Mouse (Mus musculus) limb, embryonic 14.5 days (tissue): ENCODE data around the gene Npas2. TPM values are rescaled to one million over a fixed set of nuclear protein-coding genes. Genes with fewer than 3 reads are reported as not detected.

Experiments used
- ATAC-seq: fragments of 200-750 bp; cut with Nextera tagmentation; 2 replicates; pipeline ENCODE4 v1.8.0; 2017; ENCODE audit warnings: low read depth, moderate number of reproducible peaks, moderate TSS enrichment; ENCODE audit not compliant: low FRiP score
- DNase-seq: peaks from one replicate; pipeline ENCODE4 v3.0.0-alpha.2; 2015; ENCODE audit warnings: low spot score
- H3K27ac ChIP-seq: fragments of 300-500 bp; sonication (generic); replicated peaks from 2 replicates; pipeline ENCODE4 v1.5.1; 2014; ENCODE audit warnings: low read depth, mild to moderate bottlenecking, low read length, moderate library complexity, mixed read lengths
- H3K27me3 ChIP-seq: fragments of 300-500 bp; sonication (generic); 2 replicates; pipeline ENCODE4 v1.6.1; 2014; ENCODE audit warnings: low read length, mixed read lengths; ENCODE audit not compliant: control insufficient read depth, insufficient read depth
- H3K36me3 ChIP-seq: fragments of 300-500 bp; sonication (generic); 2 replicates; pipeline ENCODE4 v1.6.1; 2014; ENCODE audit warnings: mild to moderate bottlenecking, low read length, moderate library complexity, mixed read lengths; ENCODE audit not compliant: control insufficient read depth, insufficient read depth
- H3K4me1 ChIP-seq: fragments of 300-500 bp; sonication (generic); 2 replicates; pipeline ENCODE4 v1.6.1; 2014; ENCODE audit warnings: antibody characterized with exemption, low read length, mixed read lengths; ENCODE audit not compliant: control insufficient read depth, insufficient read depth
- H3K4me2 ChIP-seq: fragments of 300-500 bp; sonication (generic); replicated peaks from 2 replicates; pipeline ENCODE4 v1.6.1; 2014; ENCODE audit warnings: low read depth, mild to moderate bottlenecking, low read length, moderate library complexity; ENCODE audit not compliant: severe bottlenecking
- H3K4me3 ChIP-seq: fragments of 300-500 bp; sonication (generic); replicated peaks from 2 replicates; pipeline ENCODE4 v1.5.1; 2014; ENCODE audit warnings: low read length
- H3K9ac ChIP-seq: fragments of 300-500 bp; sonication (generic); 2 replicates; pipeline ENCODE4 v1.6.1; 2014; ENCODE audit warnings: mild to moderate bottlenecking, low read depth, low read length, moderate library complexity; ENCODE audit not compliant: severe bottlenecking
- H3K9me3 ChIP-seq: fragments of 300-500 bp; sonication (generic); 2 replicates; pipeline ENCODE4 v1.6.1; 2016; ENCODE audit warnings: low read length; ENCODE audit not compliant: control insufficient read depth
- POLR2A ChIP-seq: fragments of 200-500 bp; IDR thresholded peaks from 2 replicates; pipeline ENCODE4 v1.8.0; 2012; ENCODE audit warnings: inconsistent platforms, mild to moderate bottlenecking, moderate library complexity, borderline replicate concordance; ENCODE audit not compliant: insufficient read depth, insufficient read length; ENCODE audit errors: extremely low read depth
- WGBS: fragments of 180-500 bp; shearing (Covaris S2); extraction: QIAGEN DNeasy Blood & Tissue Kit; methylation state at CpG from one replicate; pipeline ENCODE4 v1.1.7; 2014; 5-methylcytosine and 5-hydroxymethylcytosine counted together
- polyA plus RNA-seq, 2 experiments: library from polyadenylated mRNA; depleted of rRNA in 1 of 2; stranded (reverse) in 1 of 2; unstranded in 1 of 2; fragments of >200 nt; fragmentation: Nextera tagmentation in 1 of 2; extraction: Ambion mirVana in 1 of 2; gene quantifications; 2 replicates each; pipeline versions ENCODE4 v1.2.1 to v1.2.3; 2012 to 2014

Npas2 gene
- polyA plus RNA-seq, 2 experiments, result 2.0 to 3.2 TPM

DNA sequence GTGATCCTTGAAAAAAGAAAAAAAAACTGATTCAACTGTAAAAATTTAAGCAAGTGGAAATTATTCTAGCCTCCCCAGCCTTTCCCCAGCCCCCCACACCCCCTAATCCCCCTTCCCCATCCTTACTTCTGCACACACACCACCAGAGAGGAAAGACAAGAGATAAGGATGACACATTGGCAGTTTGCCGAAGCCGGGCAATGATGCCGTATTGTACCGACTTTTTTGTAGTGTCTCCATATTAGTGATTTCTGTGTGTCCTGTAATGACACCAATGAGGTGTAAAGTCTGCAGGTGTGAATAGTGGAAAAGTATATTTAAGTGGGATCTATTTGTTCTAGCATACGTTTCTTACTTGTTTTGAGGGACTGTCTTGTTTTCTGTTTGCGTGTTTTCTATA, 146.6 kb downstream of the Npas2 start:
- H3K9ac ChIP-seq, result no peak overlapping the region
- H3K4me3 ChIP-seq, result no peak overlapping the region
- H3K4me1 ChIP-seq, result peaks cover 3% of the 10 kb centered on the region; the same call in 1 of the 2 replicates
- no peak overlapping the region for H3K27ac ChIP-seq
- DNase-seq (no peak), ATAC-seq (no peak)
- H3K9me3 ChIP-seq, result no peaks in the 10 kb centered on the region
- no peak for TF ChIP-seq POLR2A
- no peak overlapping the region for H3K4me2 ChIP-seq
- 80% methylated on average over 6 of the region's 6 CpGs for WGBS
- no peaks in the 10 kb centered on the region for H3K27me3 ChIP-seq
- no peaks in the 10 kb centered on the region for H3K36me3 ChIP-seq

DNA sequence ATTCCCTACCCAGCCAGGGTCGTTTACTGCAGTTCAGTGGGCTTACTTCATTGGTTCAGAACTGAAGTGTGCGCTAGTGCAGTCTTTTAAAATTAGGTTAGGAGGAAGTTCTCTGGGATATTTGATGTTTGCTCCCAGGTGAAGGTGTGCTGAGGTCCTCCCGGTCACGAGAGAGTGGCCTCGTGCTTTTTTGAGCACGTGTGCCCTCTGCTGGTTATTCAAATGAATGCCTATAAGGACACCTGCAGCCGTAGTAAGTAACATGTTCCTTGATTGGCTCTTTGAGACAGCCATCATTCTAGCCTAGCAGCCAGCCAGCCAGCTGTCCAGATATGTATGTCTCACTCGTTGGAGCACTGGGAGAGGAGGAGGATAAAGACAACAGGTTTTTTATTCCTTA, 147.1 kb downstream of the Npas2 start:
- peak; percentile 72; the same call in 1 of the 2 replicates for ATAC-seq
- Histone ChIP-seq H3K27ac (no peak overlapping the region), H3K9me3 (no peaks in the 10 kb centered on the region), H3K4me3 (no peak overlapping the region), H3K36me3 (no peaks in the 10 kb centered on the region), H3K9ac (no peak overlapping the region), H3K4me2 (no peak overlapping the region), H3K4me1 (peaks cover 3% of the 10 kb centered on the region; the same call in 1 of the 2 replicates), H3K27me3 (no peaks in the 10 kb centered on the region)
- TF ChIP-seq POLR2A, result no peak
- WGBS, result 20% methylated on average over 8 of the region's 8 CpGs
- peak; percentile 69 for DNase-seq

DNA sequence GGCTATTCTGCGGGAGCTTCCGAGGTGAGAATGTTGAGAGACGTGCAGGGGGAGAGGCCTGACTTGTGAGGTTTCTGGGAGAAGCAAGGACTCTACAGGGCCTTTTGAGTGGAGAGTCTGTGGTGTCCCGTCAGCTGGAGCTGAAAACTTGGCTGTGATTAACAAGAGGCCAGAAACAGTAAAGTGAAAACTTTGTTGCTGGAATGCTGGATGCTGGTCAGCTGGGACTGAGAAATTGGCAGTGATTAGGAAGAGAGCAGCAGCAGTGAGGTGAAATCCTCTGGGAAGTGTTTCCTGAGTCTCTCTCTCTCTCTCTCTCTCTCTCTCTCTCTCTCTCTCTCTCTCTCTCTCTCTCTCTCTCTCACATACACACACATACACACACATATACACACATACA, 148.3 kb downstream of the Npas2 start:
- H3K4me1 ChIP-seq, result no peaks in the 10 kb centered on the region
- no peak for ATAC-seq
- no peaks in the 10 kb centered on the region for H3K27me3 ChIP-seq
- no peaks in the 10 kb centered on the region for H3K9me3 ChIP-seq
- H3K9ac ChIP-seq, result no peak overlapping the region
- no peak overlapping the region for H3K27ac ChIP-seq
- TF ChIP-seq POLR2A, result no peak
- WGBS, result 68% methylated on average over 4 of the region's 4 CpGs
- H3K4me2 ChIP-seq, result no peak overlapping the region
- DNase-seq, result no peak
- H3K4me3 ChIP-seq, result no peak overlapping the region
- H3K36me3 ChIP-seq, result no peaks in the 10 kb centered on the region

DNA sequence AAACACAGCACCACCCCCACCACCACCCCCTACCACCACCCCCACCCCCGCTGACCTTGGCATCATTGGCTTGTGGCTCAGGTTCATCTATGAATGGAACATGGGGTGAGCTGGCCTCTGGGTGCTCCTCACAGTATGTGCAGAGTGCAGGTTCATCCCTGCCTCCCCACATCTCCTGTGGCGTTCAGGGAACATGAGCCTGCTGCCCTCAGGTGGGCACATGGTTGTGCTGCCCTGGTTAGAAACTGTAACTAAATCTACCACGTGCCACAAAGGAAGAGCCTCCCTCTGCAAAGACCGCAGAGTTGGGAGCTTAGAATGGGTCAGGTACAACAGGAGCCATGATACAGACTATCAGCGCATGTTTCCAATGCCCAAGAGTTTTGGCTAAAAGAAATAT, 149.7 kb downstream of the Npas2 start:
- Histone ChIP-seq H3K4me1 (no peaks in the 10 kb centered on the region), H3K4me2 (no peak overlapping the region), H3K36me3 (no peaks in the 10 kb centered on the region), H3K4me3 (no peak overlapping the region), H3K27me3 (no peaks in the 10 kb centered on the region), H3K9me3 (no peaks in the 10 kb centered on the region), H3K9ac (no peak overlapping the region), H3K27ac (no peak overlapping the region)
- TF ChIP-seq POLR2A, result no peak
- ATAC-seq, result no peak
- 82% methylated on average over 5 of the region's 5 CpGs for WGBS
- DNase-seq, result no peak

DNA sequence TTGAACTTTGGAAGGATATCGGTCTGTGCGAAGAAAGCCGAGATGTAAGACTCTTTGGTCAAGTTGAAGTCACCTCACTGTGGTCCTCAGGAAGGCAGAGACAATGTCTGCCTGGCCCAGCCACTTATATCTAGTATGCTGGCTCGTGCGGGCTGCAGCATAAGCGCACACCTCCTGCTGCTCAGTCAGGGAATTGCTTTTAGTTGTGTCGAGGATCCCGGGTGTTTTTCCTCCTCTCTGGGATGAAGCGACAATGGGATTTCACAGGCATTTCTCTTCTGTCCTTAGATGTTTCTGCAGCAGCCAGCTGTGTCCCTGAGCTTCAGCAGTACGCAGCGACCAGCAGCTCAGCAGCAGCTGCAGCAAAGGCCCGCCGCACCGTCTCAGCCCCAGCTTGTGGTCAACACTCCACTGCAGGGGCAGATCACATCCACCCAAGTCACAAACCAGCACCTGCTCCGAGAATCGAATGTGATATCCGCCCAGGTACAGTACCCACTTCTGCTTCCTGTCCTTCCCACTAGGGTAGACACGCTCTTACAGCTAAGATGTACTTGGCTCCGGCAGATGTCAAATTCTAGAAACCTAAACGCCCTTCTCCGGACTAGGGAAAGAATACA, 151.6 kb downstream of the Npas2 start:
- no peaks in the 10 kb centered on the region for H3K36me3 ChIP-seq
- WGBS, result 60% methylated on average over 21 of the region's 21 CpGs
- H3K4me3 ChIP-seq, result no peak overlapping the region
- no peak for DNase-seq
- H3K27me3 ChIP-seq, result no peaks in the 10 kb centered on the region
- TF ChIP-seq POLR2A, result no peak
- no peak overlapping the region for H3K9ac ChIP-seq
- no peaks in the 10 kb centered on the region for H3K9me3 ChIP-seq
- no peaks in the 10 kb centered on the region for H3K4me1 ChIP-seq
- no peak overlapping the region for H3K27ac ChIP-seq
- H3K4me2 ChIP-seq, result no peak overlapping the region
- ATAC-seq, result no peak
